Mouse (Mus musculus) heart, adult 2 months (tissue): ENCODE results near the gene Timm17a.

Experiments
- CTCF ChIP-seq: fragments of 200-600 bp; IDR thresholded peaks from 2 replicates; pipeline ENCODE4 v1.8.1; 2022; ENCODE audit warnings: antibody characterized with exemption, mild to moderate bottlenecking, moderate library complexity
- EP300 ChIP-seq: fragments of 200-500 bp; IDR thresholded peaks from 2 replicates; pipeline ENCODE4 v1.6.1; 2011; ENCODE audit warnings: low read depth, low read length, control low read depth; ENCODE audit not compliant: insufficient read depth
- POLR2A ChIP-seq: fragments of 200-500 bp; IDR thresholded peaks from 2 replicates; pipeline ENCODE4 v1.6.1; 2011; ENCODE audit warnings: mild to moderate bottlenecking, low read depth, low read length, control low read depth; ENCODE audit not compliant: insufficient read depth

DNA sequence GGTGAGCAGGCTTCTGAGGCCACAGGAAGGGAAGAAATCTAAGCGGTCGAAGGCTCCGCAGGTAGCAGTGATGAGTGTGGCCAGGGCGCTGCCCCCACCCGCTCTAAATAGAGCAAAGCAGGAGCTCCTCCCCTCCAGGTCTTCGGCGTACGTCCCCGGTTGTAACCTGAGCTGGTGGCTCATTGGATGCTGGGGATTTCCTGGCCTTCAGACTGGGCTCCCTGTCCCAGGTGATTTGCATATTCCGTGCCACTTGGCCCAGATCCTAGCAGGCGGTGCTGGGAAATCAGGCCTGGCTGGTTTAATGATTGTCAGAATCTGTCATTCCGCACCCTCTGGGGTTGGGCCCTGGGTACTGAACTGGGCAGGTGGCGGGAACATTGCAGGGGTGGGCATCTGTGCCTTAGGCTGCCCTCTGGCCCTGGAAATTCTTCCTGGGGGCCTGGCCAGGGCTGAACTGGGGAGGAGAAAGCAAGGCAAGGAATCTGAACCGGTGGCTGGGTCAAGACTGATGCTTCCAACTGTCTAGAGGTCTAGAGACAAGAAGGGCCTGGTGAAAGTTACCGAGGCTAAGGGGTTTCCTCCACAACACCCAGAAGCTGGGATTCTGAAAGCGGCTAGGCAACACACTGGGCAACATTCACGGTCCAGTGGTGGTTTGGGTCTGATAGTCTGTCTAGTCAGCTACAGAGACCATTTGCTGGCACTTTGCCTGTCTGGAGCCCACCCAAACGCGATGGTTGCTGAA, 55.0 kb downstream of the Timm17a start, which contains the start of gene Elf3:
- no peak for TF ChIP-seq EP300
- no peak for TF ChIP-seq CTCF
- TF ChIP-seq POLR2A: no peak
